Mouse (Mus musculus) kidney, adult 2 months (tissue): ENCODE data around the gene Nlk.

Experiments
- CTCF ChIP-seq: fragments of 200-500 bp; conservative IDR thresholded peaks from 2 replicates; pipeline ENCODE4 v1.5.1; 2011; ENCODE audit warnings: low read depth, mild to moderate bottlenecking, control low read depth, low read length, moderate library complexity, mixed read lengths; ENCODE audit not compliant: insufficient read depth, insufficient read length
- POLR2A ChIP-seq: fragments of 200-500 bp; IDR thresholded peaks from one replicate; pipeline ENCODE4 v1.6.1; 2011; ENCODE audit warnings: low read depth, low read length, control low read depth

GRCm38 (mm10) chr11:78728041-78728440 is 30.9 kb upstream of the Nlk start:
- TF ChIP-seq CTCF (no peak), POLR2A (no peak)
